Mouse (Mus musculus) c-Kit-positive CD71-positive TER-119-positive erythroid progenitor cells, embryonic 14.5 days (primary cell): ENCODE results near the gene Mtnr1b.
A peak's percentile ranks its signal among the peaks of the same experiment; 100 is the strongest.
"Not testable (repeated sequence)": the region's sequence is repeated elsewhere in the genome, so short reads cannot be mapped to it uniquely, and the experiment has no call there.

Experiments
- DNase-seq: peaks from one replicate; pipeline ENCODE4 v3.0.0-alpha.2; 2013; ENCODE audit warnings: low spot score

Gene Mtnr1b

DNA sequence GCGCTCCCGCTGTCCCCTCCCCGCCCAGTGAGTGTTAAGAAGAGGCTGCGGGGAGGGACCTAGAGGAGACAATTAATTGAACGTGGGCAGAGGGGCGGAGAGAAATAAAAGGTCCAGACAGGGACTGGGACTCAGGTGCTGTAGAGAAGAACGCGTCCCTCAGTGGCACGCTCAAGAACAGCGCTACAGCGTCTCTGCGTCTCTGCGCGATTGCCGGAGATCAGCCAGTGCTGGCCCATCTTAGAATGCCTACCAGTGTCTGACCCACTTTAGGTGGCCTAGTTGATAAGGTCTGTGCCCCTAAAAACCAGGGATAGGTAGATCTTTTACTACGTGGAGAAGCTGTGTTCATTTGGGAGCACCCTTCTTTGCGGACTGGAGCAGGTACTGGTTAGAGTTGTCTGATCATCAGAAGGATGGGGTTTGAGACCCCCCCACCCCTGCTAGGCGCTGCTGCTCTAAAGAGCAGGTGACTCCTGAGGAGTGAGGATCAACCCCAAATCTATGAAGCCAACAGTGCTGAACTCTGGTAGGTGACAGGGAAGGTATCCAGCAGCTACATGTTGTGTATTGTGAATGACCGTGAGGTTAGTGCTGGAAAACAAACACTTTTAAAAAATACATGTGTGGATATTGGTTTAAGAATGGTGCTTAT lies at the start of gene Mtnr1b:
TSS of gene Mtnr1b (minus strand) at position 51 of the 655 bp plus-strand sequence.
- no peak for DNase-seq

DNA sequence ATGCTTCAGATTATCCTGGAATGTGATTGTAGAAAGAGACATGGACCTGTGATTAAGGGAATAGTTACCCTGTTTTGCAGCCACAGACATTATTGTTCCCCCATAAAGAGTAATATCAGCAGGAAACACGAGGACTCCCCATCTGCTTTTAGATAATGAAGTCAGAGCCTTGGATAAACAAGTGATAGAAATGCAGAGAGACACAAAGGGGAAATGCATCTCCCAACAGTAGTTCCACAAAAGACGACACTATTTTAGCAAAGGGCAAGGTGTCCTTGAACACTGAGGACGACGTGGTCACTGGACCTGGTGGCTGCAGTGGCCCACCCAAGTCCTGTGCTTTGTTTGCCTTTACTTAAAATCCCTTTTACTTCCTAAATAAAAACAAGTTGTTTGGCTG lies 45.9 kb upstream of the Mtnr1b start:
- no peak for DNase-seq

DNA sequence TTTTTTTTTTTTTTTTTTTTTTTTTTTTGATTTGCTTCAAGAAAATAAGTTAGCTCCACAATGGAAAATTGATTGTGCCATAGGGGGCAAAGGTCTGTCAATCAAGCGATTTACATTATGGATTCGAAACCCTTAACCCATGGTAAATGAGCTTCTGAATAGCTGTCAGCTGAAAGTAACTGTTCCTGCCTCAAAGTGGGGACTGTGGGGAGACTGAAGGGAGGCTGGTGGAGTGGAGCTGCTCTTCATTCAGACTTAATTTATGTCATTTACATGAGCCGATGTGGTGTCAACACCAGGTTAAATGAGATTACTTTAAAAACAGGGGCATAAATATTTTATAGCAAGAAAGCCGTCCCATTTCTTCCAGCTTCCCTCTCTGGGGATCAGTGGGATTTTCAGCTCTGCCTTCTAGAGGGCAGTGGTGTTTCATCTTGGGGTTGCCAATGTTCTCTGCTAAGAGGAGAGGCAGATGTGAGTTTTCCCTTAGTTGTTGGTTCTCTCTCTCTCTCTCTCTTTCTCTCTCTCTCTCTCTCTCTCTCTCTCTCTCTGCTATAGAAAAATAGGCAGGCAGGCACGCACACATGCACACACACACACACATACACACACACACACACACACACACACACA lies 45.1 kb upstream of the Mtnr1b start:
- no peak for DNase-seq

DNA sequence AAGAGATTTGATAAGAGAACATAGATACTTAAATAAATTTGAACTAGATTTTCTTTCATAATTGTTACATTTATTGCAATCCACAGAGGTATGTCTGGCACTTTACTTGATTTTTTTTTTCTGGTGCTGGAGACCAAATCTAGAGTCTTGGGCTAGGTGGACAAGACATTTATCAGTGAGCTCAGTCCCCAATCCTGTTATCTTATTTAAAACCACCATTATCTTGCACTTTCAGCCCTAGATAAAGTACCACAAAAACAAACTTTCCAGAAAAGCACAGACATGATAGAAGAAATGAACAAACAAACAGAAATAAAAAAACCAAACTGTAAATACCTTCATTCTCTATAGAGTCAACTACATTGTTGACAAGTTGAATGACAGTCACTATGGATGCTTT lies 42.2 kb upstream of the Mtnr1b start:
- DNase-seq: no peak

DNA sequence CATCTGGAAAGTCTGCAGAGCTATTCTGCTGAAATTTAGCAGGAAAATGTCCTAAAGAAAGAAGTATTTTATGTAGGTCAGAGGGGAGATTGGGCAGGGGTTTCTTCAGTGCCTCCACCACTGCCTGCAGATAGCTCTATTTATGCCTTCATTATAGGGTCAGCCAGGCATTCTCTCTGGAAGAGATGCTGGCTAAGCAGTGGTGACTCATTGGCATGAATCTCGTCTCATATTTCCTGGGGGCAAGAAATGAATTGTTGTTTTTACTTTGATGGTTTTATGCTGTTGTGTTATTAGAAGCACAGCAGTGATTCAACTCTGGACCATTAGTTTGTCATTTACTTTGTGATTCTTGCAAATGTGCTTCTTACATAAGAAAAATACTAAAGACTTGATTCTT lies 38.4 kb upstream of the Mtnr1b start:
- DNase-seq: no peak

DNA sequence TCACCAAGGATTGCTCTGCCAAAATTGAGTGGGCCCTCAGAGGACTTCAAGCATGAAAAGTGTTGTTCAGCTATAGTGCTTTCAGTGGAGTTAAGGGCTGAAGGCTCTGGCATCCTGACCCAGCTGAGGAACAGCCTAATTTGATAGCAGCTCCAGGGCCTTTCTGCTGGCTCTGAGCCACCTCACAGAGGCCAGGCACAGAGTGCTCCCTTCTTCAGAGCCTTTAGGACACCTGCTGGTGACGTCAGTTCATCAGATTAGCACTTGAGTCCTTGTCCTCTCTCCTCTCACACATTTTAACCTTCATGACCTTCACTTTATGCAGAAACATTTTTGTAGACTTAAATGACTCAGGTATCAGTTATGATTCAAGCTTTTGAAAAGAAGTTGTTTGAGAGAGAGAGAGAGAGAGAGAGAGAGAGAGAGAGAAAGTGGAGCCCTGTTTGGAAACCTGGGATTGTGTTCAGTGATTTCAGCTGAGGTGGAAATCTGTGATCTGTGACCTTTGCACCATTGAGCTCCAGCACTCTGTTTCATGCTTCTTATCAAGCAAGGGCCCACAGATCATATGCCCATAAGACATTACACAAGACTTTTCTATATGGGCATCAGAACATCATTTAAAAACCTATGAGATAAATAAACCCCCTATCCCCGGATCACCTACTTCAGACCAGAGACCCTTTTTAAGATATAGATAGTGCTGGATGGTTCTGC lies 35.2 kb upstream of the Mtnr1b start:
- no peak for DNase-seq

DNA sequence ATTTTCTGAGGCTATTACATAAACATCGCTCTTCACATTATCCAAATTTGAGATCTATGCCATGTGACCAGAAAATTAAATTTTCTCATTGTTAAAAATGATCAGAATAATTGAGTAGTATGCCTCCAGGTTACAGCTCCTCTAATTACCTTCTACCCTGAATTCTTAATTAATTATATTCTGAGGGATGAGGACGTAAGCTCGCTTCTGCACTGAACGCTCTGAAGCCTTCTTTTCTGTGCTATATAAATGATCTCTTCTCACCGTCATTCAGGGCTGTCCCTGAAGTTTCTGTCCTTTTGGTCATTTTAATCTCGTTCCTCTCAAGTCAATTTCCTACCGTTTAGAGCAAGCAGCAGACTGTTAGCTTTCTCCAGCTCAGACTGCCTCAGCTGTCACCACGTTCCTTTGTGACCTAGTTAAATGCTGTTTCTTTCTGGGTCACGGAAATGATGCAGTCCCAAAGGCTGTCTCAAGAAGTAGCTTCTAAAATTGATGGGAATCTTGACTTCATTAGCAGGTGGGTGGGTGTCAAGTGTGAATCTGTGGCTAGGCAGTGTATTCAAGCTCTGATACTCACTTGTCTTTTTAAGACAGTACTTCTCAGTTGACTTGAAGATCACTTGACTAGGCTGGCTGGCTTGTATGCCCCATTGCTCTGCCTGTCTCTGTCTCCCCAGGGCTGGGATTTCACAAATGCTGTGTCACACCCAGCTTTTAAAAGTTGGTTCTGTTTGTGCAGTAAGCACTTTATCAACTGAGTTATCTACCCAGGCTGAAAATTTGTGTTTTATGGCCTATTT lies 29.8 kb upstream of the Mtnr1b start:
- DNase-seq: no peak

DNA sequence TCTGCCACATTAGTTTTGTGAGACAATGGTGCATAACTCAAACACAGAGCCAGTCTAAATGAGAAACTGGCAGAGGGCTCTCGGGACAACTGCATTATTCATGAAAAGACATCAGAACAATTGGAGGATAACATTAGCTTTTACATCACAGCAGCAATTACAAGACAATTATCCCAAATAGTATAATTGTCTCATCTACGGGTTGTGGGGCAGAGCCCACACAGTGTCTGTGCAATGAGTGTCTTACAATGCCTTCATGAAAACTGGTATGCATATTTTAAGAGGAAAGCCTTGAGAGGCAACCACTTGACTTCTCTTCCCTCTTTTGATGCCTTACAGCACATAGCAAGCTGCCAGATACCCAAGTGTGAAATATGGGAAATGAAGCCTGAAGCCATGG lies 23.8 kb upstream of the Mtnr1b start:
- no peak for DNase-seq

DNA sequence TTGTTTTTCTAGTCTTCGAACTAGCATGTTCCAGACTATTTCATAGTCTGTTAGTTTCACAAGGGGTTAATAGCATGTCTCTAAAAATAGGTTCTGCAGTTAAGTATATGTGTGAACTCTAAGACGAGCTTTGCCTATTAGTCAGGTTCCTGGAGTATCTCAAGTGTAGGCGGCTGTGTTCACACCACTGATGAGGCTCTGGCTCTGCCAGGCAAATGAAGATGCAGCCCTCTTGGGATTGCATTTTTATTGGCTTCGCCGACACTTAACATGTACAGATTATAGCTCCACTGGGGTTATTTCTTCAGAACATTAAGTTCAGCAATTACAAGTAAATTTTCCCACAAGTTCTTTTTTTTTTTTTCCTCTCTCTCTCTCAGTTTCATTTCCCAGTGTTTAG lies 12.4 kb upstream of the Mtnr1b start:
- DNase-seq: no peak

DNA sequence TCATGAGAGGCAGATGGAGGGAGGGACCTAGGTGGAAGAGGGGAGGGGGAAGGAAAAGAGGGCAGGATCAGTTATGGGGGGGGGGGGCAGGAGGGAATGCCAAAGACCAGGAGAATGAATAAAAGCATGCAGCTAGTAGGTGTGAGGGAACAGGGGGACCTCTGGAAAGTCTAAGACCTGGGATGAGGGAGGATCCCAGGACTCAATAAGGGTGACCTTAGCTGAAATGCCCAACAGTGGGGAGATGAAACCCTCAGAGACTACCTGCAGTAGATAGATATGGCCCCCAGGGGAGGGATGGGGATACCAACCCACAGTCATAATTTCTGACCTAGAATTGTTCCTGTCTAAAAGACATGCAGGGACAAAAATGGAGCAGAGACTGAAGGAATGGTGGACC lies 6.4 kb upstream of the Mtnr1b start:
- DNase-seq: no peak

DNA sequence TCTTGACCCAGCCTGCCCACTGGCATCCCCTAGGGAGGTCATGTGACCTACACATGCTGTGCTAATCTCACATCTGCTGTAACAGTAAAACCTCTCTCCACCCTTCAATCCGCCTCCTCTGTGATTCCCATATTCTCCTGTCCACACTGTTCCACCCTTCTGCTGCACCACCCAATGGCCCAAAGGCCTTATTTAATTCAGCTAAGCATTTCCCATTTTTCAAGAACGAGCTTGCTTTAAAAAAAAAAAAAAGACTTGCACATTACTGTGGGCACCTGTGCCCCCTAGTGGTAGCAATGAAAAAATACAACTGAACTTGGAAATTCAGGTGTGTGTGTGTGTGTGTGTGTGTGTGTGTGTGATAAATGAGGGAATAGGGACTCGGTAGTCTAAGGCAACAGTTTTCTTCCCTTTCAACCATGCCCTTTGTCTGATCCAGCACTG lies 5.8 kb upstream of the Mtnr1b start:
- DNase-seq: peak; percentile 24

DNA sequence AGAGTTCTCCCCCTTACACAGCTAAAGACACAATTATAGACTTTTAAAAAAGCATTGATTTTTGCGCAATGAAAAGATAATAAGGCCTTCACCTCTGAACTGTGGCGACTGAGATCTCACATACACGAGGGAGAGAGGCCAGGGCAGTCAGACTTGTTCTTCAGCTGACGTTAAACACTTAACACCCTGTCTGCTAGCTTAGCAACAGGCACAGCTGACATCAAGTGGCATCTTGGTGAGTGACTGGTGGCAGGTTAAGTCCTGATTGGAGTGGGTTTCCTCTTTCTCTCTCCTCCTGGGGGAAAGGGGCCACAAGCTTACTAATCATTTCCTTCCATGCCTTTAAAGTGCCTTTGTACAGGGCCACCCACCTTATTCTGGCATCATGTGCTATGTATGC lies 4.3 kb downstream of the Mtnr1b start:
- no peak for DNase-seq

DNA sequence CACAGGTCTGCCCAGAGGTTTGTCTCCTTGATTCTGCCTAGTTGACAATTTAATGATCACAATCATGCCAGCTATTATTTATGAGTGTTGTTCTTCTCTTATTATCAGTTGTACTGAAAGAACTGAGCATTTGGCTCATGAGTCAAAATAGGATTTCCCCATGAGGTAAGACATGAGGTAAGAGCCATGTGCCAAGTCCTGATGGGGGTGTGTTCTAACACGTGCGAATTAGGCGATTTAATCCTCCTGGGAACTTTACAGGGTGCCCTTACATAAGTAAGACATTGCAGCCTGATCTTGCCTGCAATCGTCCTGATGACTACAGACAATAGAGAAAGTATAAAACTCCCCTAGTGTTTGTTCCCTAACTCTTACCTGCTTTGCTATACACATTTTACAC lies 4.9 kb downstream of the Mtnr1b start:
- no peak for DNase-seq

DNA sequence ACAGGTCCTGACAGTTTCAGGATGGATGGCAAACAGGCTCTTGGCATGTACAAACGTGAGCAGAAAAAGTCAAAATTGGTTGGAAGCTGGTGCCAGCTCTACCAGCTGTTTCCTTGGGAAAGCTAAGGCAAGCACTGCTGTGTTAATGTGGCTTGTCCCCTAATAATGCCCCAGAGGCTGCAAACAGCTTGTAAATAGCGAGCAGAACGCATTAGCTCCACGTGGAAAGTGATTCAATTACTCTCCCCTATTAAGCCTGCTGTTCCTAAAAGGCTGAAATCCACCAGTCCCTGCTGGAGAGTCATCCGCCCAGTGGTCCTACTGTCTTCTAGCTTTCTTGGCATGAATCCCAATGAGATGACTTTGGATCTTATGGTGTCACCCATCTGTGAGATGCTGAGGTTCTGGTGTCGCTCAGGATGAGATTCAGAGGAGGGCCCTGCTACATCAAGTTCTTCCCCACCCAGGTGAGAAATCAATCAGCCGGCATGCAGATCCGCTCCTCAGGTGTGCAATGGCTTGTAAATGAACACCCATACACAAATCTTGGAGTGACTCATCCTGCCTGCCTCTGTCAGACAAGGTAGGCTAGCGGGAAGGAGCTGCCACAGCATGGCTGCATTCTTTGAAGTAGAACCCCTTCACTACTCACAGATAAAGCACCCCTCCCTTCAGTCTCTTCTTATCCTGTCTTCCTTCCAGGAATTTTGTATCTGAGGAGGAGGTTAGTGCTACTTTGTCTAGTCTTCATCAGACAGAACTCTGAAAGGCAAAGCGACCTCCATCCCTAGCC lies 7.9 kb downstream of the Mtnr1b start:
- DNase-seq: no peak

DNA sequence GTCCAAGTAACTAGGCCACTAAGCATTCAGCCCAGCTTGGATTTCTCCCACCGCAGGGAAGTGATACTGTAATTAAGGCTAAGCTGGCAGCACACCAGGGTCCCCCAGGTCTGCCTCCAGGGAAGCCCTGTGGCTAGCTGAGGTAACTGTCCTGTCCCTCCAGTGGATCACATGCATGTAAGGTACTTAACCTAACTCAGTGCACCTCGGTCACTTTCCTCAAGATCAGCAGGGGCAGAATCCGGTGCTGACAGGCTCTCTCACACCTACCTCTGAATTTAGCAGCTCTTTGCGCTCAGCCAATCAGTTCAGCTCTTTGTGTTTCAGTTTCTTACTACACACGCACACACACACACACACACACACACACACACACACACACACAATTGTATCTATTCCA lies 13.0 kb downstream of the Mtnr1b start:
- DNase-seq: no peak

DNA sequence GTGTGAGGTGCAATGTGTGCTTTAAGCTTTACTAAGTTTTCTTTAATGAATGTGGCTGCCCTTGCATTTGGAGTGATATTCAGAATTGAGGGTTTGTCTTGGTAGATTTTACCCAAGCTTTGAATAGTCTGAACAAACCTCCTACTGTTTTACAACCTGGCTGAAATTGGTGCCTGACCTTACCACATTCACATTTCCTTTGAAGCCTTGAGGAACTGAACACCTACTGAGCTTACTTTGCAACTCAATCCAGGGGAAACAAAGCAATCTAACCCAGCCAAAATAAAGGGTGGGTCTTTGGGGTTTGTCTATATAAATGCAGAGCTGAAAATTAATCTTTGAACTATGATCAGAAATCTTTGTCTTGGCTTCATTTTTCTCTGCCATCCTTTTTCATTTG lies 23.6 kb downstream of the Mtnr1b start:
- DNase-seq: no peak

DNA sequence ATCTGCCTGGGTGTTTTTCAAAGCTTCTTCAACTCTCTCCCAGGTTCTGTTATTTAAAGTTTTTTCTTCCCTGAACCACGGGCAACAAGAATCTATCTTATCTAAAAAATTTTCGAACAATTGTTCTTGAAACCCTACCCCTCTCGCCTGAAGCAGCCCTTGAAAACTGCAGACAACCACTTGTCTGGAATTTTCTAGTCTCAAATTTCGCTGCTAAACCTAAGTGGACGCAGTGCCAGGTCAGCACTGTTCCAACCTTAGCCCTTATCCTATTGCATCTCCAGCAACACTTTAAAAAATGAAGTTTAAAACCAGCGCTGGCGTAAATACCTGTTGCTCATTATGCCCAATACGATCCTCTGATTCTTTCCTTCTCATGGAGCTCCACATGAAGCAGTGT lies 29.0 kb downstream of the Mtnr1b start:
- DNase-seq: no peak

DNA sequence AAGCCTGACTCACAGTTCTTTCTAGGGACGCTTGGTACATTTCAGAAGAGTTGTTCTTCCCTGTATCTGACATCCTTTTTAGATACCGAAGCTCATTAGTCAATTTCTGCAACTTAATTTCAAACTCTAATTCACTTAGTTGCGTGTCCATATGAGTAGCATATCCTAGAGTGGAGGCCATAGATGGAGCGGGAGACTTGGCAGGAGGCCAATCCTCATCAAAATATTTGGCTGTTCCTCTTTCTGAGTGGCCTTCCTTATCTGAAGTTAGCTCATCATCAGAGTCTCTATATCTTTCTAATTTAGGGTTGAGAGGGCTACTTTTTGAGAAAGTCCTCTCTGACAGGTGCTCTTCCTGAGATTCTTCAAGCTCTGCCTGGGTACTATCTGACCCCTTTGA lies 29.4 kb downstream of the Mtnr1b start:
- DNase-seq: not testable (repeated sequence)

DNA sequence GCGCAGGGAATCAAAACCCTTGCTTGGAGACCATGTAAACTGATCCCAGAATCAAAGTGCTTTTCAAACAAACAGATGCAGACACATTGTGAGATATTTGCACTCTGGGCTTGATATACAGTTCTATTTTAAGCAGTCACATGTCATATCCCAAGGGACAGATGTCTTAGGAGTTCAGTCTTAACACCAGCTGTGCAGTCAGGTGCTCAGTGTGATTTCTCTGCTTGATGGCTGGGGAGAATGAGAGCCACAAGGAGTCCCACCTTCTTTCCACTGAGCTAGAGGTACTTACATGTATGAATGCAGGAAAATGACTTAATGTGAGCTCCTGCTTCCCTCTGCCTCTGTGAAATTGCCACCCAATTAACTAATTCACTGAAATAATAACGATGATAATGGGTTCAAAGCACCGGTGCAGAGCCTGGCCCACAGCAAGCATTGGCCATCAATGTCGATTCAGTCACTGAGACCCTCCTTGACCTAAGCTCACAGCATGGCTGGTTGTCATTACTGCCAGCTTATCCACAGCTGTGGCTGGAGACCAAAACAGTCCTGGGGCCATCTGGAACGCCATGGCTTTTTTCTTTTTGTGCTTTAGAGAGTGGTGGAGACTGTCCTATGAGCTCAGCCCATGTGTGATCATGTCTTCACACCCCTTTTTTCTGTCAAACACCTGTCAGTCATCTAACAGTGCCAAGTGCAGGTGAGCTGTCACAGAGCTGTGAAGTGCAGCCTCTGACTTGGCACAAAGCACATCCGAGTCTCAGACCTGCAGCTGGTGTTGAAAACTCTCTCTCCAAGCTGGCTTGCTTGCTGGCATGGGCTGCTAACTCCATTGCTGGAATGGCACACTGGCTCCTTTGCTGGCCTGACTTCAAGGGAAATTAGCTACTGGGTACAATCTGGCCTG lies 61.1 kb downstream of the Mtnr1b start:
- no peak for DNase-seq

DNA sequence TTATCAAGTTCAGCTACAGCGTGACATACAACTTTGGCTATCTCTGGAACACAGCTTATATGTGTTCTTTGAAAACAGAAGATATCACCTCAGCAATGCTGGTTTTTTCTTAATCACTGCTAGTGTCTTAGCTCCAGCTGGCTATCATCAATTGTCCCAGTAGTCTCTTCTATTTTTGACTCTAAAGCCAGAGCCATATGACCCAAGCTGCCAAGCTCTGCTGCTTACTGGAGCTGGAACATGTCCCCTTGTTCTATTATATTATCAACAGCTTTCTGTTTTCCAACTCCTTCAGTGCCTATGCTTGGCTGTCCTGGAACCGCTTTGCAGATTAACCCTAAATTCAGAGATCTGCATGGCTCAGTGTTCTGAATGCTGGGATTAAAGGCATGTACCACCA lies 70.1 kb downstream of the Mtnr1b start:
- DNase-seq: no peak
